Mouse (Mus musculus) adrenal gland, postnatal 36 days (tissue): Measurements from ENCODE around the gene Nkx2-5. TPM values are rescaled to one million over a fixed set of nuclear protein-coding genes. Genes with fewer than 3 reads are reported as not detected.

Experiments
- DNase-seq, 2 experiments: peaks; one replicate each; pipeline ENCODE4 v3.0.0; 2021; ENCODE audit warnings: mixed read lengths in 1 of 2
- total RNA-seq, 2 experiments: library from RNA; stranded (reverse); gene quantifications; 2 replicates each; pipeline ENCODE4 v1.2.3; 2021

Gene Nkx2-5
- total RNA-seq, 2 experiments from 2014 or later: not detected

GRCm38 (mm10) chr17:26836786-26837545 is 7.8 kb downstream of the Nkx2-5 start:
- no peak for DNase-seq

- DNase-seq: no peak
These were observed 8.4 kb downstream of the Nkx2-5 start for GRCm38 (mm10) chr17:26836377-26836776.

GRCm38 (mm10) chr17:26835956-26836355 is 8.9 kb downstream of the Nkx2-5 start:
- no peak for DNase-seq

GRCm38 (mm10) chr17:26834966-26835755 is 9.6 kb downstream of the Nkx2-5 start:
- DNase-seq: peak; percentile 45 to 57

- DNase-seq: no peak
These were observed 10.4 kb downstream of the Nkx2-5 start for GRCm38 (mm10) chr17:26834302-26834965.

GRCm38 (mm10) chr17:26833806-26834205 is 11.0 kb downstream of the Nkx2-5 start:
- no peak for DNase-seq

- DNase-seq: no peak
These were observed 18.7 kb downstream of the Nkx2-5 start for GRCm38 (mm10) chr17:26826131-26826530.

GRCm38 (mm10) chr17:26817776-26818175 is 27.0 kb downstream of the Nkx2-5 start:
- DNase-seq: no peak

GRCm38 (mm10) chr17:26816810-26817209 is 28.0 kb downstream of the Nkx2-5 start:
- DNase-seq: no peak

- DNase-seq: no peak
These were observed 31.3 kb downstream of the Nkx2-5 start for GRCm38 (mm10) chr17:26813497-26813896.

- DNase-seq: no peak
These were observed 32.2 kb downstream of the Nkx2-5 start for GRCm38 (mm10) chr17:26812607-26813006.

- no peak for DNase-seq
These were observed 41.9 kb downstream of the Nkx2-5 start for GRCm38 (mm10) chr17:26802886-26803285.

- peak; percentile 13 to 15 for DNase-seq
These were observed 47.3 kb downstream of the Nkx2-5 start for GRCm38 (mm10) chr17:26797379-26798128.

GRCm38 (mm10) chr17:26795386-26795785 is 49.4 kb downstream of the Nkx2-5 start:
- no peak for DNase-seq

GRCm38 (mm10) chr17:26794744-26795143 is 50.1 kb downstream of the Nkx2-5 start:
- peak; percentile 74 to 81 for DNase-seq

GRCm38 (mm10) chr17:26793068-26793765 is 51.6 kb downstream of the Nkx2-5 start:
- no peak for DNase-seq

GRCm38 (mm10) chr17:26792096-26792495 is 52.7 kb downstream of the Nkx2-5 start:
- peak in 1 of 2 experiments; percentile 26 for DNase-seq

- DNase-seq: no peak
These were observed 53.2 kb downstream of the Nkx2-5 start for GRCm38 (mm10) chr17:26791580-26791979.

- DNase-seq: no peak
These were observed 54.3 kb downstream of the Nkx2-5 start for GRCm38 (mm10) chr17:26790269-26791214.
